Mouse (Mus musculus): Measurements from ENCODE around the gene Ano6.

Ano6 gene

DNA sequence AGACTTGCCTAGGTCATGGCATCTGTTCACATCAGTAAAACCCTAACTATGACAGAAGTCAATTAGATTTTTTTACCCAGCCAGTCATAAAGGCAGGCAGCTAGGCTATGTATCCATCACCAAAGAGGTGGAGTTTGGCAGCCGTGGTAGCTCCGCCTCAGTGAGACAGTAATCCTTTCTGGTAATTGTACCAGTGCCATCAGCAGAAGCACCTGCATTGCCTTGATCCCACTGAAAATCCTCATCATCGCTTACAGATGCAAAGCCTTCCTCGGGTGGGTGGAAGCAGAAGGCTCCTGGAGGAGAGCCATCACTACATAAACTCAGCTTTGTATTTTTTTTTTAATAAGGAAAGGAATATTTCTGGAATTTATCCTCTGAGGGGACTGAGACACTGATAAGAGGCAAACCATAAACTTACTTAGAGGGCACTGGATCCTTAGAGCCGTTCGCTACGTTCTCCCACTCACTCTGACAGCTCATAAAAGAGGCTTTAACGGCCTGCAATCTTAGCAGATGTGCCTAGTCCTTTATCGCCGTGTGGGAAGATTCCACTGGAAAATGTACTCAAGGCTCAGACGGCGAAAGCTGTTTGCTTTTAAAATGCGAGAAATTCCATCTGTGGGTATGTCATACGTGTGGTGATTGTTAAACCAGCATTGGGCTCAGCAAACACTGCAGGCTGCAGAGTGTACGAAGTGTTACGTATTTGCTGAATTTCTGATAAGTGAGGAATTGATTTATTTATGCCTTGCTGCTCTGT is 140.6 kb downstream of the Ano6 start:
- DNase-seq (ENCODE audit: low spot score in 2 of 2): peak; percentile 45 to 76

DNA sequence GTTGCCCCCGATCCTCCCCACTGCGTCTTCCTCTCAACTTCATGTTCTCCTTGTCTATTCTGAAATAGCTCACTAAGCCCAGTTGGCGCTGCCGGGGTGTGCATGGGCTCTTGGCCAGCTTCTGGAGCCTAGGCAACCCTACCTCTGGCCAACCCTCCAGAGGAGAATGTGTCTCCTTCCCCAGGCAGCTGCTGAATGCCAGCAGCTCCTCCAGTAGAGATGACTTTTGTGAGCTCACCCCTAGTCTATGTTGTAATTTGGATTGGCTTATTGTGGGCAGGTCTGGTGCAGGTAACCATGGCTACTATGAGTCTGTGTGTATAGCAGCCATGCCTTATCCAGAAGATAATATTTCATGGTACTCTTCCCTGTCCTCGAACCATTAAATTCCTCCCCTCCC is 141.7 kb downstream of the Ano6 start:
- DNase-seq (ENCODE audit: low spot score in 2 of 2): peak; percentile 67 to 83

DNA sequence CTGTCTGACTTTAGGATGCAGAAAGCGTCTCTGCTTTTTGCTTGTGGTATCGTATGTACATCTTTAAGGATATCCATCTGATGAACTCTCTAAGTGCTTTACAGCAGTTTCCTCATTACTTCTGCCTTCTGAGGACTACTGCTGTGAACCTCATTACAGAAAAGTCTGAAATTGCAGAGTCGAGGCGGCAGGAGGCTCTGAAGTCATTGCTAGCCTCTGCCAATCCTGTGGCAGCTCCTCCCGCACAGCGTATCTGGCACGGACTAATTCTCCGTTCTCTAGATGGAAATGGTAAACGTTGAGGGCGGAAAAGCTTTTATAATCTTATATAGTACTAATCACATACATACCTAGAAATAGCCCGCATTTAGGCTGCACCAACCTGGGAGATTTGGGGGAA is 144.5 kb downstream of the Ano6 start:
- DNase-seq (ENCODE audit: low spot score in 2 of 2): peak; percentile 35 to 65

DNA sequence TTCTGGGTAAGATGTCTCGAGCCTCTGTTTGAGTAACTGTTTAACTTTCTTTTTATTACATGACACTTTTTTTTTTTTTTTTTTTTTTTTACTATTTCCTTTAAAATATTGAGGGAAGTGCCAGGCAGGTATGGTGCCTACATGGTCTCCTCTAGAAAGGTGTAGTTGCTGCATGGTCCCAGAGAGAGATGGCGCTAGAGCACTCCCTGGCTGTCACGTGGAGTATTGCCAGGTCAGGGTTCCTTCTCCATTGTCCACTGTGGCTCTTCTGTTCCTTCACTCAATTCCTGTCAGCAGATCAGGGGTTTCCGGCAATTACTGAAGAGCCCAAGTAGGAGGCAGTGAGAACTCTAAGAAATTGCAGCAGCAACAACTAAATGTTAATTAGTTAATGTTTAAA is 152.8 kb downstream of the Ano6 start:
- DNase-seq (ENCODE audit: low spot score in 2 of 2): no peak

DNA sequence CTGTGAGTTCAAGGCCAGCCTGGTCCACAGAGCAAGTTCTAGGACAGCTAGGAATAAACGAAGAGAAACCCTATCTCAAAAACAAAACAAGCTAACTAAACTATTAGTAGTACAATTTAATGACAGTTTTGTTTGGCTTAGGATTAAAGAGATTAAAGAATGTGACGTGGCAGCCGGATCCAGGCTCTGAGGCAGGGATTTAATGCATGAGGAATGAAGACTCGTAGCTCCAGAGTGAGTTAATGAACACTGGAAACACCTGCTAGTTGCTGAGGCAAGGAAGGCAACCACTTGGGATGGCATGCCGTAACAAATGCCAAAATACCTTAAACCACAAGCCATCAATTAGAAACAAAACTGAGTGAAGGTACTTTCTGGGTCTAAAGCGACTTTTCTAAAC is 153.7 kb downstream of the Ano6 start:
- no peak for DNase-seq (ENCODE audit: low spot score in 2 of 2)

DNA sequence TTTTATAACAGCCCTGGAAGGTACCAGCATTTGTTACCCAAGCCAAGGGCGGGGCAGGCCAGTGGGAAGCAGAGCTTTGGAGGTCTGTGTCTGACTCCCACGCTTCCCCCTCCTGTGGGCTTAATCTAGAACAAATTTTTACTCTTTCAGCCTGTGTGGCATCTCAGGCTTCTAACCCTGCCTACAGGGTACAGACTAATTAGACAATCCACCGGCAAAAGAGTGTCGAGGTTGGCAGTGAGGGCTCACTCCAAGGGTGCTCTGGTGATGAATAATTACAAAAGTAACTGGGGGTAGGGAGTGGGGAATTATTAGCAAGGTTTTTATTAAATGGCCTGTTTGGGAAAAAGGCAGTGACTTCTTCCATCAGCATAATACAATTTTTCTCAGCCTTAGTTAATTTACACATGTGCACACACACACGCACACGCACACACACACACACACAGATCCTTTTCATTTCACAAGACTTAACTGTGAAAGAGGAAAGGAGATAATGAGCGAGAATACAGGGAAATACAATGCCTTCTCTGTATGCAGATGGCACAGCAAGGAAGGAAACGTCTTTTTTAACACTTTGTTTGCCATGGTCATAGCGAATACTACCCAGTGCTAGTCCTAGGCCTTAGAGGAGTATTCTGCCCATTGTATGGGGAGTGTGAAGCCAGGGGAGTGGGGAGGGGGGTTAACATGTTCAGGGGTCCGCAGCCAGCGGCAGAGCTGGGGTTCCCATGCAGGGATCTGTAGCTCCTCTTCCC is 155.5 kb downstream of the Ano6 start:
- DNase-seq (ENCODE audit: low spot score in 2 of 2): no peak

DNA sequence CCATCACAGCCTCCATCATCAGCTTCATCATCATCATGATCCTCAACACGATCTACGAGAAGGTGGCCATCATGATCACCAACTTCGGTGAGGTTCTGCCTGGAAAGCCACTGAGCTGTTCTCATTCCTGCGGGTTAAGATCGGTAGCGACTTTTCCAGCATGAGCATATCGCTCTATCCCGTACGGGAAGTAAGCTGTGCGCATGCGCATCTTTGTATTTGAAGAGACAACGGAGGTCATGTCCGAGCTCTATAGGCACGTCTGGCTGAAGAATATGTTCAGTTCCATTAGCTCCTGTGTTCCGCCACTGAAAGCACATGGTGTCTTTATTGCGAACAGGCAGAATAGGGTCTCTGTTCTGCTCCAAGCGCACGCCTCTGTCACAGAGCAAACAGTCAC is 157.8 kb downstream of the Ano6 start:
- DNase-seq (ENCODE audit: low spot score in 2 of 2): no peak

DNA sequence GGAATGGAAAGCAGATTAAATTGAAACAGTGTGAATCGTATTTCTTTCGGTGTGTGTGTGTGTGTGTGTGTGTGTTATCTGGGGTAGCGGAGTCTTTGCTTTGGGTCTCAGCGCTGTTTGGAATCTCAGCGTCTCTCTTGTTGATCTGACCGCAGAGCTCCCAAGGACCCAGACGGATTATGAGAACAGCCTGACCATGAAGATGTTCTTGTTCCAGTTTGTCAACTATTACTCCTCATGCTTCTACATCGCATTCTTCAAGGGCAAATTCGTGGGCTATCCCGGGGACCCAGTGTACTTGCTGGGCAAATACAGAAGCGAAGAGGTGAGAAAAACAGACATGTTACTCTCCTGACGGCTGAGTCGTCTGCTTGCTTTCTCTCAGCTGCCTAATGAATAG is 158.7 kb downstream of the Ano6 start:
- DNase-seq (ENCODE audit: low spot score in 2 of 2): no peak

DNA sequence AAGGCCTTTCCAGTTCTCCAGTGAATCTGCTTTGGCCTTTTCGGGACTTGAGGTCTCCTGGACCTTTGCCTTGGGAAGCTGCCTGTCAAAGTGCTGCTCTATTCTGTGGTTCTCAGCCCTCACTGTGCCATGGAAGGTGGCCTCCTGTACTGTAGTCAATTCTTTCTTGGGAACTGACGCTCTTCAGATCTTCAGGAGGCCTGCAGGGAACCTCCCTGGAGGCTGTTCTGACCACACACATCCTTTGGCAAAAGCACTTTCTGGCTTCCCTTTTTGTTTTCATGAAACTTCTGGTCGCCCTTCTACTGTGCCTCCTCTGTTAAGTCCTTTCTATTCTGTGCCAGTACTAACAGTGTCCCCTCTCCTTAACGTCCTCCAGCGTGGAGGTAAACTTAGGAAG is 160.9 kb downstream of the Ano6 start:
- no peak for DNase-seq (ENCODE audit: low spot score in 2 of 2)

DNA sequence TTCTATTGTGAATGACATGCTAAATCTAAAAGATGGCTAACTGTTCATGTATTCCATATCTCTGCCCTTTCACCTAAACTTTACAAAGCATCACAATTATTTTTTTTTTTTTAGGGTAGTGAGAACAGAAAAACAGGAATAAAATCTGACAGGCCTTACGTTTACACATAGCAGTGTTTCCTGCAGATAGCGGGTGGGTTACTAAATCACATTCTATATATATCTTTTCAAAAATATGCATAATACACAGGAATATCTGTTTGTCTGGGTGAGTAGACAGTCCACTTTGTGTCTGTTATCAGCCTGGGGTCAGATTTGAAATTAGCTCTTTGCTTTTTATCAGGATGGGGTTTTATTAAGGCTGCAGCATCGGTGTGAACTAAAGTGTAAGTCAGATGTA is 166.0 kb downstream of the Ano6 start:
- no peak for DNase-seq (ENCODE audit: low spot score in 2 of 2)

DNA sequence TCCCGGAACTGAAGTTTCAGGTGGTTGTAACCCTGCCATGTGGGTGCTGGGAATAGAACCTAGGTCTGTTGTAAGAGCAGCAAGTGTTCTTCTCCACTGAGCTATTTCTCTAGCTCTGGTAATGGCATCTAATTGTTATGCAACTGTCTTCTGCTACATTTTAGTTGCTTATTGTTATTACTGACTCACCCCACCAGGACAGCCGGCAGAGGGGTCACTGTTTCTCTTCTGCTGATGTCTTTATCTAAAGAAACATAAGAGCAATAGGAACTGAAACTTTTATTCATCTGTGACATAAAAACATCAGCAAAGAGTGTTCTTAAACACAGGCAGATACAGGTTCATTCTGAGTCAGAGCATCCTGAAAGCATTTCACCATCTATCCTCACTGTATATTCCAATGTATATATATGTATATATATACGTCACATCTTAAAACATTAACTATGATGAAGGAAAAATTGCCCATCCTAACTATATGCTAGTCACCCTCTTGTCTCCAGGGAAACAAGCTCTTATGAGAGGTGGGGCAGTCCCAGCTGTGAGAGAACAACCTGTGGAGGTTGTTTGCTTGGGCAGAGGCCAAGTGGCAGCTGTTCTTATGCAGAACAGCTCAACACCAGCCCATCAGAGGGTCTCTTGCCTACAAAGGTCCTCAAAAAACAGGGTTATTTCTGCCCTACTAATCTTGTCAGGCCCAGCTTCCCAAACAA is 171.9 kb downstream of the Ano6 start:
- no peak for DNase-seq (ENCODE audit: low spot score in 2 of 2)

DNA sequence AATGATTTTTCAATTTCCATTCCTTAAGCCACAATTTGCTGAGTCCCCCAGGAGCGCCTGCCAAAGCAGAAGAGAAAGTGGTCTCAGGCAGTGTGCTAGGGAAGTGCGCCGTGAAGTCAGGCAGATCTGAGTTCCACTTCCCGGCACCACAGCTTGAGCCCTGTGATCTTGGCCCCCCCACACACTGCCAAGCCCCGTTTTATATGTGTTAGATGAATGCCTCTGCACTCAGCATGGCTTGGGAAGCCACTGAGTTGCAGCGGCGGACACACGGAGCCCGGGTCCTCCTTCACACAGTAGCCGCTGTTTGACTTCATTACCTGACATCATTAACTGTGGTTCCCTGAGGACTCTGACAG is 172.5 kb downstream of the Ano6 start:
- no peak for DNase-seq (ENCODE audit: low spot score in 2 of 2)

DNA sequence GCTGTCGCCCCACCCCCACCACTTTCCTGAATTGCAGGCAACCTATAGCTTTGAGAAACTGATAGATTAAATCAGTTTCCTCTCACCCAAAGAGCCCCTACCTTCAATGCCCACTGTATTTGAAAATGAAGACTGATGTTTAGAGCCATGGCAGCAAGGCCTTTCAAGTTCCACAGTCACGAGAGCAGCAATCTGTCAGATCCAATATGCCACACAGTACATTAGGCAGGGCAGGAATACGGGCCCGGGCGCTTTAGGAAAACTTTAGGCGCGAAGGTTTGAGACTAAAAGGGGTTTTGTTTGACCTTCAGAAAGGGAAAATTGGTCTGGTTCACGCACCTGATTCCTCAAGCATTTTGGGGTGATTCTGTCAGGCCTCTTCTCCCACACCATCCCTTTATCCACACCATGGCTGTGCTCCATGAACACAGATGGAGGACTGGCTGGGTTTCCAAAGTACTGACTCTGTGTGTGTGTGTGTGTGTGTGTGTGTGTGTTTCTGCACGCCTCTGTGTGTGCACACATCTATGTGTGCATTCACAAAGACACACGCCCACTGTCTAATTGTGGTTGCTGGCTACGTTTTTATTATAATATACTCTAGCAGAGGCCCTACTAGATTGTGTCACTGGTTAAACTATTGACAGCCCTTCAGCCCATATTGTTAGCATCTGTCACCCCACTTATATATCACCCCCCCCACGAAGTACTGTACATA is 173.0 kb downstream of the Ano6 start:
- no peak for DNase-seq (ENCODE audit: low spot score in 2 of 2)

DNA sequence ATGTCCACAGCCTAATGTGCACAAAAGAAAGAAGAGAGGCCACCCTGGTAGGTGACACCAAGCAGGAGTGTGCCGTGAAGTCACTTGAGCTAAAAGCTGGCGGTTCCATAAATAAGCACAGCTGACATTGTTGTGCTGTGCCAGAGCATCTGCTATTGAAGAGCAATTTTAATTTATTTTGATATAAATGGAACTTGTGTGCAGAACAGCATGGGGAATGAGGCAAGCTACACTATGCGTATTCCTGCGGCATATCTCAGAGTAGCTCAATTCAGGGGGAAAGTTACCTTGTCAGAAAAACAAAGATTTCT is 173.6 kb downstream of the Ano6 start:
- DNase-seq (ENCODE audit: low spot score in 2 of 2): peak in 1 of 2 experiments; percentile 24

DNA sequence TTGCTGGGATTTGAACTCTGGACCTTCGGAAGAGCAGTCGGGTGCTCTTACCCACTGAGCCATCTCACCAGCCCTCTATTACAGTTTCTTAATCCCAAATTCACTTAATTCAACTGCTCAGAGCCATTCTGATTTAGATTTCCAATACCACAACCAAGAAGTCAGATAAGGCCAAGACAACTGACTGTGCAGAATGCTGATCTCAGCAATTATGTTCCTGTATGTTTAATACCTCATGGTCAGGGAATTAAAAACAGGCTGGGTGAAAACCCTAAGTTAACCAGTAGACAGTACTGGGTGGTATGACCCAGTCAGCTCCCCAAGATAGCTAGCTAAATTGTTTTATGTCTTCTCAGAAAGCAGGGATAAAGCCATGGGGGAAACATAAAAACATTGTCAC is 176.3 kb downstream of the Ano6 start:
- no peak for DNase-seq (ENCODE audit: low spot score in 2 of 2)

DNA sequence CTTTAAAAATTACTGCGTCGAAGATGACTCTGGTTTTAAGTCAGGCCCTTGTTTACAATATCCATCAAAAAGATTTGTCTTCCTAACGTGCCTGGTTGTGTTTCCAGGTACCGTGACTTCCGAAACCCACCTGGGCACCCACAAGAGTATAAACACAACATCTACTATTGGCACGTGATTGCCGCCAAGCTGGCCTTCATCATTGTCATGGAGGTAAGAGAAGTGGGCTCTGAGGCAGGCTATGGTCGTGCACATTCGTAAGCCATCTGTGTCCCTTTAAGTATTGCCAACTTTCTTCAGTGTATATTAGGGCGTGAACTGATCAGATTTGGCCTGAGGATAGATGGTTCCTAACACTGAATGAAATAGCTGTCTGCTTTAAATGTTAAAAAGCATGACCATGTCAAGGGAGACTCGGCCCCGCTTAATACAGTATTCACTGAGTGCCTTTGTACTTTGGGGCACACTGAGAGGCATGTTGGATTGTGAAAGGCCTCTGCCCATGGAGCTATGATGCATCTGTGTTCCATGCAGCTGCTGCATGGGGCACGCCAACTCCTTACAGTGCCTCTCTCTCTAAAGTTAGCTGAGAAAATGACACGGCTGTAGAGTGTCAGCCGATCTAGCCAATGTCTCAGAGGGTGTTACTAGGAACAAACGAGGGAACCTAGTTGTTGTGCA is 177.0 kb downstream of the Ano6 start:
- DNase-seq (ENCODE audit: low spot score in 2 of 2): no peak

DNA sequence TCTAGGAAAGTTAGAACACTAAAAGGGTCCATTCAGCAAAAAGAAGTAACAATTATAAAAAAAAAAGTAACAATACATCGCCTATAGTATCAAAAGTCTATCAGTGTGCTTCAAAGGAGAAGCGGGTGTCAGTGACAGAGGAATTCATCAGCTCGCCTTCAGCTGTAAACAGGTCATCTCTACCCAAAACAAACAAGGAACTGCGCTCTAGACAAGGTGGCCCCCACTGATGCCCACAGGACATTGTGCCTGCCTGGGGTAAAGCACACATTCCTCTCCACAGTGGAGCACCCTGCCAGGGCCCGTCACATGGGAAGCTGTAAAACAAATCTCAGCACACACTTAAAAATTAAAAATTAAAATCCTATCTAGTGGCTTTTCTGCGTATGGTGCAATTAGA is 179.0 kb downstream of the Ano6 start:
- no peak for DNase-seq (ENCODE audit: low spot score in 2 of 2)

DNA sequence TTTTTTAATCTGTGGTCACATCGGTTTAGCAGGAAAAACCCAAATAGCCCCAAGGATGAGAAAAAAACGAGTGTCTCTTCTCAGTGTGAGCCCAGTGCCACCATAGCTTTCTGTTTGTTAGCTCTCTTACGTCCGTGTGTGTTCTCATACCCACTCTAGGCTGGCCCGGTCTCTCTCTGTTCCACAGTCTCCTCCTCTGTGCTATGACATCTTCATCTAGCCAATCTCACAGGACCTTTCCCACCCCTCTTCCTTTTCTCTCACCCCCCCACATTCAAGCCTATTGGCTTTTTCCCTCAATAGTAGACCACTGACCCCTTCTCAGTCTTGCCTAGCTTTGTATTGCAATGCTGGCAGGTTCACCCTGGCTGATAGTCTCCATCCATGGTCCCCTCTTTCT is 179.5 kb downstream of the Ano6 start:
- no peak for DNase-seq (ENCODE audit: low spot score in 2 of 2)

DNA sequence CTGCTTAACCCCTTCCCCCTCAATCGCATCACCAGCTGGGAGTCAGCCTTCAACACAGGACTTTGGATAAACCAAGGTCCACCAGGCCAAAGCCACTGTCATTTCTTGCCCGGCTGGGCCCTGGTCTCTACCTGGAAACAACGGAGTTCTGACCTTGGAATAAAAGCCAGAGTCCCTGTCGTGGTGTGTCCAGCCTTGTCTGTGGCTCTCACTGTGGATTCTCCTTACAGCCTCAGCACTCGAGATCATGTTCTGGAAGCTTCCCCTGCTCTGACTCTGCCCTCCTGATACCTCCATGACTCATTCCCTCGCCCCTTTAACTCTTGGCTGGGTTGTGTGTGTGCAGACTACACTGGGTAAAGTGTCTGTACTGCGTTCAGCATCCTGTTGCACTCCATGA is 180.0 kb downstream of the Ano6 start:
- no peak for DNase-seq (ENCODE audit: low spot score in 2 of 2)

DNA sequence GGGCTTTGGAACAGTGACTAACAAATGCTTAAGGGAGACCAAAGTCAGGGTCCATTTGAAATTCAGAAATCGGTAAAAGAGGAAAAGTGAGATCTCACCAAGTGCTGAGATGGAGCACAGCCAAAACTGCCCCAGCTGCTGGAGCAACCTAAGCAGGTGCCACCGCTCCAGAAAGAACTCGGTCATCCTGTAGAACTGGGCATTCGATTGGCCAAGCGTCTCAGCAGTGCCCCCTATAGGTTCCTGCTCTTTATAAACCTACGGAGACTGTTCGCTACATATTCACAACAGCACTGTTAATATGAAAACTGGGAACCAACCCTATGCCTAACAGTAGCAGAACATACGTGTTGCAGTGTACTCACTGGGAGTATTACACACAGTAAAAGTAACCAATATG is 180.7 kb downstream of the Ano6 start:
- DNase-seq (ENCODE audit: low spot score in 2 of 2): no peak

DNA sequence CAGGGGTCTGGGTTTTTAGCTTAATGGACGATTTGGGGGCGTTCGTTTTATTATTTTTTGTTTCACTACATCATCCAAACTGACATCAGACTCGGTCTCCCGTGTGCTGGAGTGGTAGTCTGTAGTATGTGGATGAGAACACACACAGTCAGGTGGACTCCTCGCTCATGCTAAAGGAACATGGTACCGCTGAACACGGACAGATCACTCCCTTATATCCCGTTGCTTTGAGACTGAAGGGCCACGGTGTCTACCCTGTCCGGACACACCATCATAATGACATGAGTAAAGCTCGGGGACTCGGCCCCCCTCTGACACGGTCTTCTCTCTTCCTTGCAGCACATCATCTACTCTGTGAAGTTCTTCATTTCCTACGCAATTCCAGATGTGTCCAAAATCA is 181.5 kb downstream of the Ano6 start:
- DNase-seq (ENCODE audit: low spot score in 2 of 2): no peak

DNA sequence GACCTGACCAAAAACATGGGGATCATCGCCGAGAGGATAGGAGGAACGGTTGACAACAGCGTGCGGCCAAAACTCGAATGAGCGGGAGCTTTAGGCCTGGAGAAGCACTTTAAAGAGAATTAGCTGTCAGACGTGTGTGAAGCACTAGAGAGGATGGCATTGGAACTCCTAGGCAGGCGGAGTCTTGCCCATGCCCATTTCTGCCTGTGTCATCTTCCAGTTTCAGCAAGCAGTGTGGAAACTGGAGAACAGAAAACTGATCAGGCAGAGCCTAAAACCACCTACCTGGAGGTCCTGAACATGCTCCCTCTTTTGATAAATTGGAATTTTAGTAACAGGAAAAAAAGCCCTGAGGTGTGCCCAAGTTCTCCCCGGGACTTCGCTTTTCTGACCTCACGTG is 182.0 kb downstream of the Ano6 start:
- no peak for DNase-seq (ENCODE audit: low spot score in 2 of 2)

All from frontal cortex, postnatal 36 days (tissue).